Mouse (Mus musculus): Measurements from ENCODE around the gene Oprm1. TPM values are rescaled to one million over a fixed set of nuclear protein-coding genes. Genes with fewer than 3 reads are reported as not detected.
"Not testable (repeated sequence)": the region's sequence is repeated elsewhere in the genome, so short reads cannot be mapped to it uniquely, and the experiment has no call there.

Gene Oprm1
- polyA plus RNA-seq, 1 experiment from 2014 or later = not detected

GRCm38 (mm10) chr10:6979216-6979615 is 220.9 kb downstream of the Oprm1 start:
- H3K79me2 ChIP-seq (ENCODE audit: inconsistent target) = no peaks in the 10 kb centered on the region
- H3K4me3 ChIP-seq (ENCODE audit: inconsistent target) = no peak overlapping the region
- no peak overlapping the region for H3K27ac ChIP-seq

GRCm38 (mm10) chr10:6979789-6980188 is 221.5 kb downstream of the Oprm1 start:
- H3K4me3 ChIP-seq (ENCODE audit: inconsistent target) = no peak overlapping the region

More at GRCm38 (mm10) chr10:6979216-6979615, 220.9 kb downstream of the Oprm1 start:
- no peaks in the 10 kb centered on the region for H3K36me3 ChIP-seq (ENCODE audit: inconsistent target)
- 20% methylated on average over 7 of the region's 7 CpGs for WGBS (ENCODE audit: missing documents)

GRCm38 (mm10) chr10:6980236-6980635 is 221.9 kb downstream of the Oprm1 start:
- Histone ChIP-seq H3K4me3 (ENCODE audit: inconsistent target) (no peak overlapping the region), H3K27ac (no peak overlapping the region), H3K36me3 (ENCODE audit: inconsistent target) (no peaks in the 10 kb centered on the region), H3K79me2 (ENCODE audit: inconsistent target) (no peaks in the 10 kb centered on the region)
- 3% methylated on average over 6 of the region's 6 CpGs for WGBS (ENCODE audit: missing documents)

More at GRCm38 (mm10) chr10:6979789-6980188, 221.5 kb downstream of the Oprm1 start:
- H3K79me2 ChIP-seq (ENCODE audit: inconsistent target) = no peaks in the 10 kb centered on the region
- WGBS (ENCODE audit: missing documents) = 4% methylated on average over 8 of the region's 8 CpGs
- no peak overlapping the region for H3K27ac ChIP-seq
- no peaks in the 10 kb centered on the region for H3K36me3 ChIP-seq (ENCODE audit: inconsistent target)

DNA sequence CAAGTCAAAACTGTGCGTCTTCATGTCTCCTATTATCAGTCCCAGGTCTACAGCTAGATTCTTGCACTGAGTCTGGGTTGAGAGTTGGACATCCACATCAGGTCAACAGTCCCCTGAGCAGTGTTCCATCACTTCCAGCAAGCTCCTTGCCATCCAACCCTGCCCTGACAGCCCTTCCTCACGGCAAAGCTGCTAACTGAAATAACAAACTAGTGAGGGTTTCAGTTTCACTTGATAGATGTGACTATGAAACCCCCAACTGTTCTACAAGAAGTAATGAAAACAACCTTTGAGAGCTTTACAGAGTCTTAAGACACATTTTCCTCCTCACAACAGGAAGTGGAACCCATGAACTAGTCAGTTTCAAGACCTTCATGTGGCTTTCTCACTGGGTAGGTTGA is 224.4 kb downstream of the Oprm1 start:
- H3K4me3 ChIP-seq (ENCODE audit: inconsistent target) = no peak overlapping the region
- no peak overlapping the region for H3K27ac ChIP-seq
- WGBS (ENCODE audit: missing documents) = 35% methylated on average over 2 of the region's 2 CpGs
- no peaks in the 10 kb centered on the region for H3K36me3 ChIP-seq (ENCODE audit: inconsistent target)
- no peaks in the 10 kb centered on the region for H3K79me2 ChIP-seq (ENCODE audit: inconsistent target)

DNA sequence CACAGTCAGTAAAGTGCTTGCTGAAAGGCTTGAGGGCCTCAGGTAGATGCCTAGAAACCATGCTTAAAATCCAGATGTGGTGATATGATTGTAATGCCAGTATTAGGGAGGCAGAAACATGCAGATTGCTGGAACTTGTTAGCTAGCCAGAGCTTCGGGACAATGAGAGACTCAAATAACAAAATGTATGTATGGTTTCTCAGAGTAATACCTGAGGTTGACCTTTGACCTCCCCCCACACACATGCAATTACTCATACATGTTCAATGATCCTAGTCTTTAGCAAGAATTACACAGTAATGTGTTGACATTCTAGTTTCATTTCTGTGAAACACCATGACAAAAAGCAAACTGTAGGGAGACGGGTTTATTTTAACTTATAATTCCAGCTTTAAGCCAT is 225.1 kb downstream of the Oprm1 start:
- H3K36me3 ChIP-seq (ENCODE audit: inconsistent target) = no peaks in the 10 kb centered on the region
- no peak overlapping the region for H3K27ac ChIP-seq
- 69% methylated on average over 2 of the region's 2 CpGs for WGBS (ENCODE audit: missing documents)
- no peak overlapping the region for H3K4me3 ChIP-seq (ENCODE audit: inconsistent target)
- no peaks in the 10 kb centered on the region for H3K79me2 ChIP-seq (ENCODE audit: inconsistent target)

DNA sequence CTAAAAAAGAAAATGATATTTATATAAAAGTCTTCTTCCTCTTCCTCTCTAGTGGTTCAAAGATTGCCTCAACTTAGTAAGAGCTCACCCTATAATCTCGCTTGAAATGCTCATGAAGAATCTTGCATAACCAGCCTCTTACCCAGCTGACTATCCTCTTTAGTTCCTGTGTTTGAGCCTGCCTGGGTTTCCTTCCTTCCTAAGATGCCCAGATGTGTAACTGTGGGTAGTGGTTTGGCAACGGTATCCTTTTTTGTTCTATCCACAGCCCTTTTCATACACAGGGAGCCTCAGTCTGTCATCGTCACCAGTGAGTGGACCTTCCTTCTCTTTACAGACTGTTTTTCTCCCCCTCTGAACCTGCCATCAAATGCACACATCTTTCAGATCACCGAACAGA is 227.9 kb downstream of the Oprm1 start:
- Histone ChIP-seq H3K4me3 (ENCODE audit: inconsistent target) (no peak overlapping the region), H3K79me2 (ENCODE audit: inconsistent target) (no peaks in the 10 kb centered on the region), H3K36me3 (ENCODE audit: inconsistent target) (no peaks in the 10 kb centered on the region), H3K27ac (no peak overlapping the region)
- WGBS (ENCODE audit: missing documents) = 13% methylated on average over 4 of the region's 4 CpGs

GRCm38 (mm10) chr10:6987399-6988098 is 229.2 kb downstream of the Oprm1 start:
- H3K4me3 ChIP-seq (ENCODE audit: inconsistent target) = no peak overlapping the region
- H3K27ac ChIP-seq = no peak overlapping the region
- WGBS (ENCODE audit: missing documents) = 89% methylated on average over 4 of the region's 4 CpGs
- H3K79me2 ChIP-seq (ENCODE audit: inconsistent target) = no peaks in the 10 kb centered on the region
- H3K36me3 ChIP-seq (ENCODE audit: inconsistent target) = no peaks in the 10 kb centered on the region

DNA sequence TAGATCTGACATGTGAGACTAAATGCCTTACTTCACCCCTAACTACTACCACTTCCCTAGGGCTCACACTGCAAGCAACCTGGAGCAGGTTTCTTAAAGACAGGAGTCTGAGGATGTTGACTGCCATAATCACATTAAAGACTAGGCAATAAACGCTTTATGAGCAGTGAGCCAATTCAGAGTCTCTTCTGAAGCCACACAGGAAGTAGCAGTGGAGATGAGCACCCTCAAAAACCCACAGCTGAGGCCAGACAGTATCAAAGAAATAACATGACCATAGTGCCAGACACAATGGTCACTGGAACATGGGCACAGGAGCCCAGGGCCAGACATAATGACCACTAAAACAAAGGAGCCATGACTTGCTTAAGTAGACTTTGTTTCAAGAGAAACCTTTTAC is 230.2 kb downstream of the Oprm1 start:
- 18% methylated on average over 1 of the region's 1 CpGs for WGBS (ENCODE audit: missing documents)

DNA sequence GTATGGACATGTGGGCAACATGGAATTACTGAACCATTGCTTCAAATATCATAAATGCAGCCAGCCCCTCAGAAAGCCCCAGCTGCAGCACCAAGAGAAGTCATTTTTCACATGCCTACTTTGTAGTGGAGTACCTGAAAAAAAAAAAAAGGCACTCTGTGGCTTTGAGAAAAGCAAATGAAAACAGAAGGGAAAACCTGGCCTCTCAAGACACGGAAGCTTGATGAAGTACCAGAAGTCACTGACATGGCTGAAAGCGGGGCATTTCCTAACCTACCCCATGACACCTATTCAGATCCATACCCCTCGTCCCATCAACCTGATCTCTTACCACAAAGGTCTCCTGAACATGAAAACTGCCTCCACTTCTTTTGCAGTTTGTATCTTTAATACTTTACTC is 238.6 kb downstream of the Oprm1 start:
- 57% methylated on average over 3 of the region's 3 CpGs for WGBS (ENCODE audit: missing documents)
- Histone ChIP-seq H3K27ac (no peak overlapping the region), H3K36me3 (ENCODE audit: inconsistent target) (no peaks in the 10 kb centered on the region), H3K79me2 (ENCODE audit: inconsistent target) (no peaks in the 10 kb centered on the region), H3K4me3 (ENCODE audit: inconsistent target) (no peak overlapping the region)

More for the DNA sequence above, 230.2 kb downstream of the Oprm1 start:
- Histone ChIP-seq H3K79me2 (ENCODE audit: inconsistent target) (no peaks in the 10 kb centered on the region), H3K27ac (no peak overlapping the region), H3K36me3 (ENCODE audit: inconsistent target) (no peaks in the 10 kb centered on the region), H3K4me3 (ENCODE audit: inconsistent target) (no peak overlapping the region)

DNA sequence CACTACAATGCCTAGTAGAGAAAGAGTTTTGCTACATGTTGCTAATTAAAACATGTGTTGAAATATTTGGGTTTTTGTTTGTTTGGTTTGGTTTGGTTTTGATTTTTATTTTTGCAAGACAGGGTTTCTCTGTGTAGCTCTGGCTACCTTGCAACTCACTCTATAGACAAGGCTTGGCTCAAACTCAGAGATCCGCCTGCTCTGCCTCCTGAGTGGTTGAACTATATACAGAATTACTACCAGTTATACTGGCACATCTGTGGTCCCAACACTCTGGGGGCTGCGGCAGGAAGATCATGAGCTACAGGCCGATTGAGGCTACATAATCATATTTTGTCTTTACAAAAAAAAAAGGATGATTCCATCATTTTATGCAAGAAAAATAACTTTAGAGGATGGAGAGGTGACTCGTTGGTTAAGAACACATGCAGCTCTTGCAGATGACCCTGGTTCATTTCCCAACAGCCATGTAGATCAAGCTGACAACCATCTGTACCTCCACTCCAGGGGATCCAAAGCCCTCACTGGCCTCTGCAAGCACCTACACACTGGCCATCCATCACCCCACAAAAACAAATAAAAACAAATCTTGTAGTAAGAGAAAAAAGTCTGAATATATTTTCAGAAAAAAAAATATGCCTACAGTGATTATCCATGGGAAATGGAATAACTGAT is 240.4 kb downstream of the Oprm1 start:
- Histone ChIP-seq H3K27ac (no peak overlapping the region), H3K79me2 (ENCODE audit: inconsistent target) (no peaks in the 10 kb centered on the region), H3K4me3 (ENCODE audit: inconsistent target) (no peak overlapping the region), H3K36me3 (ENCODE audit: inconsistent target) (no peaks in the 10 kb centered on the region)
- 91% methylated on average over 2 of the region's 4 CpGs for WGBS (ENCODE audit: missing documents)

- H3K4me3 ChIP-seq (ENCODE audit: inconsistent target) = no peak overlapping the region
Observed at GRCm38 (mm10) chr10:6999355-6999754, 241.0 kb downstream of the Oprm1 start.

GRCm38 (mm10) chr10:7003898-7004297 is 245.6 kb downstream of the Oprm1 start:
- not testable (repeated sequence) for H3K36me3 ChIP-seq (ENCODE audit: inconsistent target); H3K27ac ChIP-seq; H3K79me2 ChIP-seq (ENCODE audit: inconsistent target); H3K4me3 ChIP-seq (ENCODE audit: inconsistent target)

More at GRCm38 (mm10) chr10:6999355-6999754, 241.0 kb downstream of the Oprm1 start:
- H3K27ac ChIP-seq = no peak overlapping the region
- no peaks in the 10 kb centered on the region for H3K36me3 ChIP-seq (ENCODE audit: inconsistent target)
- no peaks in the 10 kb centered on the region for H3K79me2 ChIP-seq (ENCODE audit: inconsistent target)
- WGBS (ENCODE audit: missing documents) = 90% methylated on average over 3 of the region's 3 CpGs

GRCm38 (mm10) chr10:7004980-7005538 is 246.8 kb downstream of the Oprm1 start:
- Histone ChIP-seq H3K4me3 (ENCODE audit: inconsistent target) (no peak overlapping the region), H3K79me2 (ENCODE audit: inconsistent target) (no peaks in the 10 kb centered on the region), H3K27ac (no peak overlapping the region), H3K36me3 (ENCODE audit: inconsistent target) (no peaks in the 10 kb centered on the region)
- WGBS (ENCODE audit: missing documents) = 80% methylated on average over 5 of the region's 5 CpGs

DNA sequence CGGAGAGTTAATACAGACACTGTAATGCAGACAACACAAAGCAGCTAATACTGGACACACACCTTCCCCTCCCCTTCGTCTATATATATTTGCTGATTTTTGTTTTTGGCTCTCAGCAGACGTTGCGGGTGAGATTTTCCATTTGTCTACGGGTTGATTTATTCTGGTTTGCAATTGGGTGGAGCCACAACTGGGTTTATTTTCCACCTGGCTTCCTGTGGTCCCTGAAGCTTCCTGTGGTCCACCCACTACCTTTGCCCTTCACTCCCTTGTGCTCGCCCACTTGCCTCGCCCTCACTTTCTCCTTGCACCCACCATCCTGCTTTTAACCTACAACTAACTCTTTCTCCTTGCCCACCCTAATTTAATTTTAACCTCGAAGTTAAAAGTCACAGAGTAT is 252.2 kb downstream of the Oprm1 start:
- Histone ChIP-seq H3K79me2 (ENCODE audit: inconsistent target) (no peaks in the 10 kb centered on the region), H3K36me3 (ENCODE audit: inconsistent target) (no peaks in the 10 kb centered on the region), H3K27ac (no peak overlapping the region), H3K4me3 (ENCODE audit: inconsistent target) (no peak overlapping the region)
- 64% methylated on average over 8 of the region's 8 CpGs for WGBS (ENCODE audit: missing documents)

DNA sequence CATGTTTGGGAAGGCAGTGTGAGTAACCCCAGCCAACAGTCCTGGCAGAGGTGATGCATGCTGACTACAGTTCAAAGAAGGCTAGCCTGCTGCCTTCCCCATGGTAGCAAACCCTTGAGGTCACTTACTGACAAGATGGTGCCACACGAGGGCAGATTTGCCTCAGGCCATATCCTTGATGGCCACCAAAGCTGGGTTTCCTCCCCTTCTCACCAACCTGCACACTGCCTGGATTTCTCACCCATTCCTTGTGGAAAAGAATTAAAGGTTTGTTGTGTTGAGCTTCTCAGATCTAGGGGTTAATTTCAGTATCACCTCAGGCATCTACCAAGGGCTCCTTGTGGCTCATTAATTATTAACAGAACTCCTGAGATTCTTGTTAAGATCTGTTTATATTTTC is 256.9 kb downstream of the Oprm1 start:
- Histone ChIP-seq H3K36me3 (ENCODE audit: inconsistent target) (no peaks in the 10 kb centered on the region), H3K79me2 (ENCODE audit: inconsistent target) (no peaks in the 10 kb centered on the region), H3K4me3 (ENCODE audit: inconsistent target) (no peak overlapping the region), H3K27ac (no peak overlapping the region)
- 33% methylated on average over 1 of the region's 1 CpGs for WGBS (ENCODE audit: missing documents)
